Mouse (Mus musculus) limb, embryonic 11.5 days (tissue): ENCODE measurements around the gene Runx2. TPM values are rescaled to one million over a fixed set of nuclear protein-coding genes. Genes with fewer than 3 reads are reported as not detected.

ENCODE experiments used
- ATAC-seq: fragments of 200-750 bp; cut with Nextera tagmentation; 2 replicates; pipeline ENCODE4 v1.8.0; 2017; ENCODE audit warnings: low read depth; ENCODE audit not compliant: insufficient number of reproducible peaks, low FRiP score, low TSS enrichment
- DNase-seq: peaks from one replicate; pipeline ENCODE4 v3.0.0-alpha.2; 2015; ENCODE audit warnings: low spot score
- H3K27ac ChIP-seq: fragments of 300-500 bp; sonication (generic); replicated peaks from 2 replicates; pipeline ENCODE4 v1.5.1; 2014; ENCODE audit warnings: low read depth, mild to moderate bottlenecking, low read length
- H3K27me3 ChIP-seq: fragments of 300-500 bp; sonication (generic); 2 replicates; pipeline ENCODE4 v1.6.1; 2014; ENCODE audit warnings: mild to moderate bottlenecking, low read length, mixed read lengths; ENCODE audit not compliant: control insufficient read depth, insufficient read depth
- H3K36me3 ChIP-seq: fragments of 300-500 bp; sonication (generic); 2 replicates; pipeline ENCODE4 v1.6.1; 2014; ENCODE audit warnings: mild to moderate bottlenecking, low read length, moderate library complexity, mixed read lengths; ENCODE audit not compliant: control insufficient read depth, insufficient read depth
- H3K4me1 ChIP-seq: fragments of 300-500 bp; sonication (generic); 2 replicates; pipeline ENCODE4 v1.6.1; 2014; ENCODE audit warnings: low read length, mixed read lengths; ENCODE audit not compliant: control insufficient read depth, insufficient read depth
- H3K4me2 ChIP-seq: fragments of 300-500 bp; sonication (generic); 2 replicates; pipeline ENCODE4 v1.6.1; 2014; ENCODE audit warnings: low read depth, mild to moderate bottlenecking, moderate library complexity; ENCODE audit not compliant: severe bottlenecking
- H3K4me3 ChIP-seq: fragments of 300-500 bp; sonication (generic); 2 replicates; pipeline ENCODE4 v1.5.1; 2014; ENCODE audit warnings: low read depth, low read length
- H3K9ac ChIP-seq: fragments of 300-500 bp; sonication (generic); 2 replicates; pipeline ENCODE4 v1.6.1; 2014; ENCODE audit warnings: mild to moderate bottlenecking, low read length
- H3K9me3 ChIP-seq: fragments of 300-500 bp; sonication (generic); 2 replicates; pipeline ENCODE4 v1.6.1; 2016; ENCODE audit warnings: low read length; ENCODE audit not compliant: control insufficient read depth
- WGBS: fragments of 180-500 bp; shearing (Covaris S2); extraction: QIAGEN DNeasy Blood & Tissue Kit; methylation state at CpG from one replicate; pipeline ENCODE4 v1.1.7; 2014; 5-methylcytosine and 5-hydroxymethylcytosine counted together
- polyA plus RNA-seq: library from polyadenylated mRNA; unstranded; fragments of >200 nt; fragmentation: Nextera tagmentation; extraction: Ambion mirVana; gene quantifications from 2 replicates; pipeline ENCODE4 v1.2.1, GENCODE M21; 2014

Runx2 gene
- polyA plus RNA-seq, 1 experiment from 2014 or later: 5.8 TPM

DNA sequence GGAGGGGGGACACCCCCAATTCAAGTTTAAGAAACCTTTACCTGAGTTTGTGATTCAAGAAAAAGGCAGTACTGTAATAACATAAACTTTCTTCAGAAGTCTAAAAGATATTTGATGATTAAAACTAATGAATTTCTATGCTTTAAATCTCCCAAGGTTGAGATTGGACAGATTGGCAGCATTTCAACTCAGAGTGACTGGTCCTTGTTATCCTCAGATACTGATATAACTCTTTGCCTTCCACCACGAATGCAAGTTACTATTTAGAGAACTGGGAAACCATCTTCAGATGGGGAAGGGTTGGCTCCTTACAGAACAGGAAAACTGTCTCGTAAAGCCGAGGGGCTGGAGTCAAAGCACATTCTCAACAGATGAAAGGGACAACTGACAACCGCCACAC is 172.5 kb downstream of the Runx2 start:
- Histone ChIP-seq H3K4me3 (no peak overlapping the region), H3K9ac (no peak overlapping the region), H3K9me3 (no peaks in the 10 kb centered on the region), H3K27ac (no peak overlapping the region), H3K4me1 (no peaks in the 10 kb centered on the region), H3K4me2 (no peak overlapping the region), H3K36me3 (no peaks in the 10 kb centered on the region), H3K27me3 (no peaks in the 10 kb centered on the region)
- DNase-seq (no peak), ATAC-seq (no peak)
- WGBS: 73% methylated on average over 4 of the region's 4 CpGs

DNA sequence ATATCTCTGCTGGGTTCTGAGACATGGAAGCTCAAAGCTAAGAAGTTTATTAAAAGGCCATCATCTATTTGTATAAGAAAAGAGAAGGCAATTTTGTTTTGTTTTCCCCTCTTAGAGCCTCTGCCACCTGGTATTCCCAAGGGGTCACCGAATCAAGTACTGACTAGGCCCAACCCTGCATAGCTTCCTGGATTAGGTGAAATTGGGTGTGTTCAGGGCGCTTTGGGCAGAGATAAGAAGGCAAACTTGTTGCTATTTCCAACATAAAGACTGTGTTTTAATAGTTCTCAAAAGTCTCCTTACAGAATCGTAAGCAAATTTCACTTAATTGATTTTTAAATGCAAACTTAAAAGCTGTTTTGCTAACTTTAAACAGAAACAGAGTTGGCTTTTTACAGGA is 173.7 kb downstream of the Runx2 start:
- DNase-seq: no peak
- 86% methylated on average over 3 of the region's 3 CpGs for WGBS

DNA sequence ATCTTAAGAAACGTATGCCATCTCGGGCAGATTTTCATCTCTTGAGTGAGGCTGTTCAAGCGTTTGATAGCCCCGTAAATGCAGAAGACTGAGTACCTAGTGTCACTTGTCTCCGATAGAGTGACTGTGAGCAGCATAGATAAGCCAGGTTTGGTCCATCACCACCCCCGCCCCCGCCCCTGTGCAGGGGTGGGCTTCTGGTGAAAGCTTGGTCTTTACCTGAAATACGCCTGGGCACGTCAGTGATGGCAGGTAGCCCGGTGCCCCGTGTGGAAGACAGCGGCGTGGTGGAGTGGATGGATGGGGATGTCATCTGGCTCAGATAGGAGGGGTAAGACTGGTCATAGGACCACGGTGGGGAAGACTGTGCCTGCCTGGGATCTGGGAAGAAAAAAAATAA is 175.2 kb downstream of the Runx2 start:
- H3K27me3 ChIP-seq: no peaks in the 10 kb centered on the region
- DNase-seq (no peak), ATAC-seq (no peak)
- H3K4me3 ChIP-seq: no peak overlapping the region
- no peaks in the 10 kb centered on the region for H3K9me3 ChIP-seq
- no peaks in the 10 kb centered on the region for H3K36me3 ChIP-seq
- no peak overlapping the region for H3K4me2 ChIP-seq
- no peaks in the 10 kb centered on the region for H3K4me1 ChIP-seq
- no peak overlapping the region for H3K27ac ChIP-seq
- WGBS: 90% methylated on average over 14 of the region's 14 CpGs
- H3K9ac ChIP-seq: no peak overlapping the region

More for the DNA sequence above, 173.7 kb downstream of the Runx2 start:
- Histone ChIP-seq H3K36me3 (no peaks in the 10 kb centered on the region), H3K9me3 (no peaks in the 10 kb centered on the region), H3K9ac (no peak overlapping the region), H3K4me3 (no peak overlapping the region), H3K27me3 (no peaks in the 10 kb centered on the region), H3K27ac (no peak overlapping the region), H3K4me2 (no peak overlapping the region), H3K4me1 (no peaks in the 10 kb centered on the region)
- ATAC-seq: no peak

DNA sequence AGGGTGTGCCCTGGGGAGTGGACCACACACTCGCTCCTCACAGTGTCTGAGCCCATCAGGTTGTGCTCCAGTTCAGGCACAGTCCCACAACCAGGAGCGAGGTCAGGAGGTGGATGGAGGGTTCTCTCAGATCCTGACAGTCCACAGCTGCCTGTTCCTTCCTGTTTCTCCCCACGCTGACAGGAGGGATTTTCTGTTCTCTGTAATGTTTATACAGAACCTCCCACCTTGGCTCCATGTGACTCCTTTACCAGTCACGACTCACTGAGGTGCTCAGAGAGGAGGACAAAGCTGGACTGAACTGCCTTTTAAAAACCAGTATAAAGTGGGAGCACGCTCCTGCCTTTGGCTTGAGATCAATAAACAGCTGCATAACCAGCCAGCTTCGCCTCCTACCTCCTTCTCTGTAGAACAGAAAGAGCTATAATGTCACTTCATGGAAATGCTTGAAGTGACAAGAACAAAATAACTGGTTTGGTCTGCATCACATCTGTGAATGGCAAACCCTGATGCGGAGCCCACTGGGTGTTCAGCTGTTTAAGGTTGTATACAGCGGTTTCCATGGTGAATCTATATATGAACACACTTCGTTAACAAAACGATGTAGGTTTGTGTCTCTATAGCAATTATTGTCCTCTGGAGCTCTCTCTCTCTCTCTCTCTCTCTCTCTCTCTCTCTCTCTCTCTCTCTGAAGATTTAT is 177.3 kb downstream of the Runx2 start:
- Histone ChIP-seq H3K9me3 (no peaks in the 10 kb centered on the region), H3K36me3 (no peaks in the 10 kb centered on the region), H3K4me1 (no peaks in the 10 kb centered on the region), H3K27ac (no peak overlapping the region), H3K4me3 (no peak overlapping the region), H3K4me2 (no peak overlapping the region), H3K9ac (no peak overlapping the region), H3K27me3 (no peaks in the 10 kb centered on the region)
- ATAC-seq (no peak), DNase-seq (no peak)
- 74% methylated on average over 10 of the region's 10 CpGs for WGBS

DNA sequence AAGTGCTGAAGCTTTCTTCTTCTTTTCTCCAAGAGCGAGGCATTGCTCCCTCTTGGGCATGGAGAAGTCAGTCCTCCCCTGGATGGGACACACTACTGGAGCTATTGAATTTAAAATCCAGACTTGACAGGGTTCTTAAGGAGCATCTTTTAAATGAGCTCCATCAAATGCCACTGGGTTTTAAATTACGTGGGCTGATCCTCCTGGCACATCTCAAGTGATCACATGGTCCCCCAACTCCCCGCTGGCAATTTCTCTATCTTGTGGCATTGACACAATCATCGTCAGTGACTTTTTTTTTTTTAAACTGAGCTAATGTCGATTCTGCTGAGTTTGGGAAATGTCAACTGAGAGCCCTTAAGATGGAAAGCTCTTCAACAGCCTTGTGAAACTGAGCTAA is 180.1 kb downstream of the Runx2 start:
- no peak overlapping the region for H3K4me2 ChIP-seq
- ATAC-seq: no peak

DNA sequence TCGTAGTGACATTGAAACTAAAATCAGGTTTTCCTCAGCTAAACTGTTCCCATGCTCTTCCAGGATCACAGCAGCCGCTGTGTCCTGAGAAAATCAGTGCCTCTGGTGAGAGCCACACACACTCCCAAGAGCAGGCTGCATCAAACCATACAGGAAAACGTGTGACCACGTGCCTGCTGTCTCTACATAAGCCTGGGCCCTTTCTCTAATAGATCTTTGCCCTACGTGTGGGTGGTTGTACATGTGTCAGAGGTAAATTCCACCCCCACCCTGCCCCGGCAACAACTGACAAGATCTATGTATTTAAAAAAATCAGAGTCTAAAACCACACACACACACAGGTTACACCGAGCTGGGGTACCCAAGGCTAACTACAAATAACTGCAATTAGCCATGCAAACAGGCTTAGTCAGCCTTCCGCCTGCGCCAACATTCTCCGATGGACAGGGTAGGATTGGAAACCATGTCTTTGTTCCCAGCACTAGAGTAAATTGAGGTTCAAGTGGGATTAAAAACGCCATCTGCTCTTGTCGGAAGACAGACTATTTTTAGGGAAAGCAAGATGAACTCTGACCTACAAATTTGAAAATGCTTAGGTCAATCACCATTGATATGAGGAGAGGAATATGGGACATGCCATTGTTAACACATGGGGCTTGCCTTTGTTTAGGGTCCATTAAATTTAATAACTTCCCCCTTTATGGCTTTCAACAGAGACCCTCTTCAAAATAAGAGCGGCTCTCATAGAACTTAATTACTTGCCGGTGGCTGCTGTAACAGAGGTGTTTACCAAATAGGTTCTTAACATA is 180.8 kb downstream of the Runx2 start:
- Histone ChIP-seq H3K27me3 (no peaks in the 10 kb centered on the region), H3K4me2 (no peak overlapping the region), H3K36me3 (no peaks in the 10 kb centered on the region), H3K4me1 (no peaks in the 10 kb centered on the region), H3K4me3 (no peak overlapping the region), H3K9ac (no peak overlapping the region), H3K9me3 (no peaks in the 10 kb centered on the region), H3K27ac (no peak overlapping the region)
- no peak for DNase-seq
- ATAC-seq: no peak
- 64% methylated on average over 14 of the region's 14 CpGs for WGBS

More for the DNA sequence above, 180.1 kb downstream of the Runx2 start:
- no peaks in the 10 kb centered on the region for H3K27me3 ChIP-seq
- no peak overlapping the region for H3K9ac ChIP-seq
- H3K9me3 ChIP-seq: no peaks in the 10 kb centered on the region
- DNase-seq: no peak
- 73% methylated on average over 5 of the region's 5 CpGs for WGBS
- no peaks in the 10 kb centered on the region for H3K4me1 ChIP-seq
- H3K36me3 ChIP-seq: no peaks in the 10 kb centered on the region
- H3K4me3 ChIP-seq: no peak overlapping the region
- H3K27ac ChIP-seq: no peak overlapping the region

DNA sequence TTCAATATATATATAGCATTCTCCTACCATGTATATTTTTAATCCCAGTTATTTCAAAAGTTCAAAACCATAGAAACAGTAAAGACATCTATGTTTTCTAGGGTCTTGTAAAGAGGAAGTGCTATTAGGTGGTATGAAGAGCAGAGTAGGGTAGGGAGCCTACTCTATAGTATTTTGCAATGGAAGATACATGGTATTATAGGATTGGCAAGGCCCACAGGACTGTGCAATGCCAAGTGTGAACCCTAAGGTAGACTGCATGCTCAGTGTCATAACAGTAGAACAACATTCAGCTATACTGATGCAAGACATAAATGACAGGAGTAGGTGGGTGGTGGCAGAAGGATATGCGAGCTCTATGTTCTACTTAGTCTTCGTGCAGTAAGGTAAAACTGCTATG is 181.7 kb downstream of the Runx2 start:
- H3K4me3 ChIP-seq: no peak overlapping the region
- no peak overlapping the region for H3K9ac ChIP-seq
- no peak for ATAC-seq
- DNase-seq: no peak
- H3K27me3 ChIP-seq: no peaks in the 10 kb centered on the region
- no peak overlapping the region for H3K4me2 ChIP-seq
- H3K9me3 ChIP-seq: no peaks in the 10 kb centered on the region
- H3K27ac ChIP-seq: no peak overlapping the region
- WGBS: 94% methylated on average over 2 of the region's 2 CpGs
- no peaks in the 10 kb centered on the region for H3K36me3 ChIP-seq
- no peaks in the 10 kb centered on the region for H3K4me1 ChIP-seq

DNA sequence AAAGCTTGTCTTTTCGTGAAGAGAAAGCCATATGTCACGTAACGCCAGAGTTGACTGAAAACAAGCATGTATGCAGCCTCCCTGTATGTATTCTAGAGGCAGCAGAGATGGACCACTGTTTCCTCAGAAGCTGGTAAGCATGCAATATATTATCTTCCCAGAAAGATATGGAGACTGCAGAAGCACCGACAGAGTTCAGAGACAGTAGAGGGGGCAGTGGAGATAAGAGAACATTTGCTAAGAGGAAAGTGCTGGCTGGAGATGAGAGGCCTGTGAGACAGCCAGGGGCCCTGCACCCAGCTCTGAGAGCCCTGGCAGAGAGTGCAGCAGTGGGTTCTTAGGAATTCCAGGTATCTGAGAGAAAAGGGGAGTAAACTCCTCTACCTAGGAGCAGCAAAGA is 182.3 kb downstream of the Runx2 start:
- H3K4me1 ChIP-seq: no peaks in the 10 kb centered on the region
- DNase-seq (no peak), ATAC-seq (no peak)
- 81% methylated on average over 4 of the region's 4 CpGs for WGBS
- no peak overlapping the region for H3K4me3 ChIP-seq
- no peak overlapping the region for H3K4me2 ChIP-seq
- no peak overlapping the region for H3K27ac ChIP-seq
- no peaks in the 10 kb centered on the region for H3K9me3 ChIP-seq
- no peaks in the 10 kb centered on the region for H3K27me3 ChIP-seq
- no peak overlapping the region for H3K9ac ChIP-seq
- no peaks in the 10 kb centered on the region for H3K36me3 ChIP-seq
